9 mouse cellular contexts compared by ENCODE assay signal in the genomic region with DNA sequence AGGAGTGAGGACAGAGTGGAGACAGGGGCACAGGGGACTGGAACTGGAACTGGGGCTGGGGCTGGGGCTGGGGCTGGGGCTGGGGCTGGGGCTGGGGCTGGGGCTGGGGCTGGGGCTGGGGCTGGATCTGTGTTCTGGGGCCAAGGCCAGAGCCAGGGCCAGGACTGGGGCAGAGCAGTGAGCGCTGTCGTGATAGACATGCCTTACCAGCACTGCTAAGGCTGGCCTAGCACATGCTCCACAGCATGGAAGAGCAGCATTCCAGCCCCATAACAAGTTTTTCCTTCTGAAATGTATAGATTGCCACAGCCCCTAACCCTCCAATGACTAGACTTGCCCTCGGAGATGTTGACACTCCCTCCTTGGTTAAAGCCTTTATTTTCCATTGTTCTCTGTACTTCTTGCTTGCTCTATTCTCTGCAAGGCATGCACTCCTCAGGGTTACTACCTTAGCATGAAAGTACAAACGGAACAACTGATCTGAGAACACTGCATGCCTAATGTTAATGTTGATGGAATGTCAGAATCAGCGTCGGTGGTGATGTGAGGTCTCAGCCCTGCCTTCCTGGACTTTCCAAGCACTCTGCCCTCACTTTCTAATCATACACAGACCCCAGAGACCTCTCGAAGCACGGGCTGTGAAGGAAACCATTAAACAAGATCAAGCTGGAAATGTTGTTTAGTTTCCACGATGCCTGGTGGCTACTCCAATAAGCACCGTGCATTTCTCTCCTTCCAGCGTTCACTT.
DNase-seq lines count a peak whose midpoint lies in the region; ATAC-seq lines count a peak whose summit lies in the region.
"Had no signal": no experiment of that assay in that cellular context is flagged by ENCODE, and none has a peak within 500 bp of the region (broad histone marks: within the 10 kb centered on the region; RNA-seq: fewer than 3 reads in every experiment).

No protein-coding gene starts in this region.

- no peaks in the 10 kb centered on the region for H3K27me3 ChIP-seq in lung, embryonic 16.5 days (ENCODE audit: control insufficient read depth, insufficient read depth, low read depth, low read length)
- no peaks in the 10 kb centered on the region for H3K27me3 ChIP-seq in hindbrain, embryonic 16.5 days (replicated peaks; ENCODE audit: control insufficient read depth, insufficient read depth, low read length)
- no peaks in the 10 kb centered on the region for H3K27me3 ChIP-seq in stomach, embryonic 15.5 days (replicated peaks)

- ATAC-seq in lung, embryonic 16.5 days (ENCODE audit: low read depth): peak; percentile 41; the same call in 1 of the 2 replicates
- peak; percentile 71 for ATAC-seq in hindbrain, embryonic 16.5 days
- 0 out of 2 replicates have a peak, but pooled peaks have one; percentile 27 for ATAC-seq in stomach, embryonic 15.5 days (ENCODE audit: insufficient read depth, low FRiP score, low read depth)

- H3K9ac ChIP-seq in lung, embryonic 16.5 days (ENCODE audit: low read length): no peak overlapping the region
- H3K9ac ChIP-seq in hindbrain, embryonic 16.5 days (ENCODE audit: low read depth, low read length): peak overlapping the region; percentile 14; the same call in 1 of the 2 replicates
- H3K9ac ChIP-seq in stomach, embryonic 15.5 days: no peak overlapping the region

- DNase-seq in cerebellum, postnatal 25 days: peak; percentile 8
- DNase-seq in cerebellum, postnatal 10 days: no peak
- no peak for DNase-seq in lung, postnatal 10 days
- no peak for DNase-seq in testis, postnatal 10 days (ENCODE audit: low spot score)
- no peak for DNase-seq in ovary, postnatal 14 days (ENCODE audit: low spot score)
- DNase-seq: lung, adult 18-20 months had no signal

- peak overlapping the region; percentile 40 for H3K4me2 ChIP-seq in lung, embryonic 16.5 days (ENCODE audit: low read depth, low read length)
- peak overlapping the region; percentile 51 for H3K4me2 ChIP-seq in hindbrain, embryonic 16.5 days (ENCODE audit: low read length)
- H3K4me2 ChIP-seq in stomach, embryonic 15.5 days: peak overlapping the region; percentile 47

- 0 out of 2 replicates have a peak, but pooled peaks cover 2% of the 10 kb centered on the region for H3K4me1 ChIP-seq in lung, embryonic 16.5 days (replicated peaks; ENCODE audit: control insufficient read depth, insufficient read depth, low read length)
- H3K4me1 ChIP-seq in hindbrain, embryonic 16.5 days (ENCODE audit: control insufficient read depth, insufficient read depth, low read depth, low read length): peaks cover 5% of the 10 kb centered on the region; the same call in 1 of the 2 replicates
- 0 out of 2 replicates have a peak, but pooled peaks cover 4% of the 10 kb centered on the region for H3K4me1 ChIP-seq in stomach, embryonic 15.5 days

- H3K27ac ChIP-seq in lung, embryonic 16.5 days (ENCODE audit: low read length): no peak overlapping the region
- H3K27ac ChIP-seq in hindbrain, embryonic 16.5 days (ENCODE audit: low read depth, low read length): peak overlapping the region; percentile 54
- H3K27ac ChIP-seq in stomach, embryonic 15.5 days: peak overlapping the region; percentile 26; the same call in 1 of the 2 replicates

- WGBS in lung, embryonic 16.5 days: 31% methylated on average over 11 of the region's 11 CpGs
- WGBS in hindbrain, embryonic 16.5 days: 48% methylated on average over 11 of the region's 11 CpGs
- 32% methylated on average over 11 of the region's 11 CpGs for WGBS in stomach, embryonic 15.5 days

- 0 out of 2 replicates have a peak overlapping the region, but pooled peaks have one; percentile 12 for H3K4me3 ChIP-seq in lung, embryonic 16.5 days (ENCODE audit: low read length)
- H3K4me3 ChIP-seq in hindbrain, embryonic 16.5 days (ENCODE audit: low read length): peak overlapping the region; percentile 25
- 0 out of 2 replicates have a peak overlapping the region, but pooled peaks have one; percentile 5 for H3K4me3 ChIP-seq in stomach, embryonic 15.5 days (replicated peaks)

- no peaks in the 10 kb centered on the region for H3K36me3 ChIP-seq in lung, embryonic 16.5 days (ENCODE audit: control insufficient read depth, insufficient read depth, low read length)
- no peaks in the 10 kb centered on the region for H3K36me3 ChIP-seq in hindbrain, embryonic 16.5 days (ENCODE audit: control insufficient read depth, insufficient read depth, low read length)
- H3K36me3 ChIP-seq in stomach, embryonic 15.5 days: no peaks in the 10 kb centered on the region

- H3K9me3 ChIP-seq in lung, embryonic 16.5 days (ENCODE audit: control insufficient read depth, low read length): no peaks in the 10 kb centered on the region
- no peaks in the 10 kb centered on the region for H3K9me3 ChIP-seq in hindbrain, embryonic 16.5 days (ENCODE audit: control insufficient read depth, low read length)
- H3K9me3 ChIP-seq in stomach, embryonic 15.5 days: no peaks in the 10 kb centered on the region

Comparison
In these comparisons a context has a peak if more than half of its experiments do, and no peak if none do; other contexts are left out.
1. DNase-seq: peak in cerebellum, postnatal 25 days (2 of 2); none in cerebellum, postnatal 10 days (0 of 2), lung, postnatal 10 days (single experiment), testis, postnatal 10 days (single experiment) and ovary, postnatal 14 days (single experiment).
2. Peak in every context shown above with its lines, with median percentiles within 50 percentile points of each other: ATAC-seq, H3K4me2 ChIP-seq and H3K4me3 ChIP-seq.